Mouse (Mus musculus): ENCODE measurements around the gene C1qa.

Gene C1qa

DNA sequence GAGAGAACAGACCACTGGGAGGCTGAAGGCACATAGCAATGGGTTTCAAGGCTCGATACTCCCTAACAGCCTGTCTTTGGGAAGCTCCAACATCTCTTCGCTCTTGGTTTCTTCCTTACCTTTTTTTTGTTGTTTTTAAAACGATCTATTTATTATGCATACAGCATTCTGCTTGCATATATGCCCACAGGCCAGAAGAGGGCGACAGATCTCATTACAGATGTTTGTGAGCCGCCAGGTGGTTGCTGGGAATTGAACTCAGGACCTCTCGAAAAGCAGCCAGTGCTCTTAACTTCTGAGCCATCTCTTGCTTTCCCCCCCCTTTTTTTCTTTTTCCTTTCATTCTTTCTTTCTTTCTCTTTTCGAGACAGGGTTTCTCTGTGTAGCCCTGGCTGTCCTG is 551 bp upstream of the C1qa start:
- DNase-seq (ENCODE audit: low spot score) = no peak

DNA sequence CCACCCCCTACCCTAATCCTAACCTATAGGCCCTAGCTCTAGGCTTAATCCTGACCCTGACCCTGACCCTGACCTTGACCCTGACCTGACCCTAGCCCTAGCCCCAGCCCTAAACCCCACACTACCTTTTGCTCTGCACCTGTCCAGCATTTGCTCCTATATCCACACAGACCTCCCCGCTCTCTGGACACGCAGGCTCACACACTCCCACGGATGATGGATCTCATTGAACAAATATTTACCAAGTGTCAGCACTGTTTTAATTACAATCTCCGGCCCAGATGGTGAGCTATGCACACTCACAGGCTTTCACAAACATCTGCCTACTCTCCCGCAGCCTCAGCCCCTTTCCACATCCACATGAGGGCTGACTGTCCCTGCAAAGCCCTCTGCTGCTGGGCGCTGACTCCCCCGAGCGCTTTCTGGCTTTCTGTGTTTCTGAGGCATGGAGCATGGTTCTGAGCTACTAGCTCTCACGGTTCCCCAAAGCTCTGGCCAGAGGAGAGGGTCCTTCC is 462 bp downstream of the C1qa start:
- no peak for DNase-seq (ENCODE audit: low spot score)

DNA sequence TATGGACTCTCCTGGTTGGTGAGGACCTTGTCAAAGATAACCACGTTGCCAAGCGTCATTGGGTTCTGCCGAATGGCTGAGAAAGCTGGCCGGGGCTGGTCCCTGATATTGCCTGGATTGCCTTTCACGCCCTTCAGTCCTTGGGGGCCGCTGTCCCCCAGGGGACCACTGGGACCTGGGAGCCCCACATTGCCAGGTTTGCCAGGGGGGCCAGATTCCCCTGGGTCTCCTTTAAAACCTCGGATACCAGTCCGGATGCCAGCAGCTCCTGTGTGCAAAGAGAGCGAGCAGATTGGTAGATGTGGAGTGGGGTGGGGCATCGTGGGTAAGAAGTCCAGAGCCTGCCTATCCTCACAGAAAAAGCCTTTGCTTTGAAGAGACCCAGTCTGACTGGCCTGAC is 2.1 kb downstream of the C1qa start:
- no peak for DNase-seq (ENCODE audit: low spot score)

DNA sequence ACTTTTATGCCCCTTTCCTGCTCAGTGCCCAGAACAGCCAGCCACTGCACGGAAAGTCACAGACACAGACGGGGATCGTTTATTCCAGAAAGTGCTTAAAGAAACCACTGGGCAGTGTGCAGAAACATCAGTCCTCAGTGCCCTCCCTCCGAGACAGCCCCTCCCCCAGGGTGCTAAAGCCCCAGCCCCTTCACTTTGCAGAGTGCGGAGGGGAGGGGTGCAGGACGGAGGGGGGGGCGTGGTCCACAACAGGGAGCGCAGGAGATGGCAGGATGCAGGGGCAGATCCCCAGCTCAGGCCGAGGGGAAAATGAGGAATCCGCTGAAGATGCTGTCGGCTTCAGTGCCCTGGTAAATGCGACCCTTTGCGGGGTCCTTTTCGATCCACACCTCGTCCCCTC is 2.7 kb downstream of the C1qa start:
- DNase-seq (ENCODE audit: low spot score) = no peak

- DNase-seq (ENCODE audit: low spot score) = no peak
Observed at GRCm38 (mm10) chr4:136894821-136895220, 3.8 kb downstream of the C1qa start.

DNA sequence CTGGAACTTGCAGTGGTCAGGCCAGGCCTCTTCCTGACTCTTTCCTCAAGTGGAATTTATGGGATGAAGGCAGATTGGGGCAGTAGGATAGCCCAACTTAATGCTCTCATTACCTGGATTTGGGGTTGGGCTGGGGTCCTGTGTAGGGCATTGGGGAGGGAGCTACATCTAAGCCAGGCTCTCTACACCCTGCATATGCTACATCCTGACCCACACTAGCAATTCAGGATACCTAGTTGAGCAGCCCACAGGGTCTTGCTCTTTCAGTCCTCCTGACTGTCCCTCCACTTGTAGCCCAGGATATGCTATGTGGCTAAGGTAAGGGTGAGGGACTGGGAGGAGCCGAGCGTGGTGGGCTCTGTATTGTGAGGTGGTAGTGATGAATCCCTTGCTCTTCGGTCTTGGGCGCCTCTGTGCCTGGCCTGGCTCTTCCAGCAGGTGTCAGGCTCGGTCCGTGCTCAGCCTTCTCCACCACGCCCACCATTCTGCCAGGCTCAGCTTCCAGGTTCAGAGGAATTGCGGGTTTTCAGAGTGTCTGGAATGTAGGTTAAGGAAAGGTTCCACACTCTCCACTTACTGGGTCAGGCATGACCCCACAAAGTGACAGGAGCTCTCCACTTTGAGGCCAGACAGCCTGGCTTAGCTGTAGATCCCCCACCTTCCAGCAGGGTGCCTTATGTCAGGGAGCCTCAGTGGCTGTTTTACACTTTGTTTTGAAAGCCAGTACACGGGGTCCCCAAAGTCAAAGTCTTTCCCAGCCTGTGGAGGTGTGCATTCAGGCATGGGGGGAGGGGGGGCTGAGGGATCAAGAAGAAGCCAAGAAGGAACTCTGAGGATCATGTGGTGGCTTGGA is 4.7 kb downstream of the C1qa start:
- DNase-seq (ENCODE audit: low spot score) = no peak

DNA sequence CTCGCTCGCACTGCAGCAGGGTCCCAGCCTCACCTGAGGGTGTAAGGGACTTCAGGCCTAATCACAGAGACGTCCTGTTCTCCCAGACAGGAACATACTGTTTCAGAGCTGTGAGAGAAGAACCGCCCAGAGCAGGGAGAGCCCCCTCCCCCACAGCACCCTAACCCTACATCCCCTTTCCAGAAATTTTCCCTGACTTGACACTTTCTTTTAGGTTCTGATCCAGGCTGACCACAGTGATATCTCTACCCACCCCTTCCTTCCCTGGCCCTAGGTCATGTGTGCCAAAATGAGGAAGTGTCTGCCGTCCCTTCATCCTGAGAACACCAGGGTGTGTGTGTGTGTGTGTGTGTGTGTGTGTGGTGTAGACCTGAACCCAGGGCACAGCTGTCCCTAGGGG is 5.8 kb downstream of the C1qa start, which contains the start of gene C1qc:
Gene C1qc, minus strand, starts transcription at position 255 of the 400 bp plus-strand sequence.
- DNase-seq (ENCODE audit: low spot score) = no peak

DNA sequence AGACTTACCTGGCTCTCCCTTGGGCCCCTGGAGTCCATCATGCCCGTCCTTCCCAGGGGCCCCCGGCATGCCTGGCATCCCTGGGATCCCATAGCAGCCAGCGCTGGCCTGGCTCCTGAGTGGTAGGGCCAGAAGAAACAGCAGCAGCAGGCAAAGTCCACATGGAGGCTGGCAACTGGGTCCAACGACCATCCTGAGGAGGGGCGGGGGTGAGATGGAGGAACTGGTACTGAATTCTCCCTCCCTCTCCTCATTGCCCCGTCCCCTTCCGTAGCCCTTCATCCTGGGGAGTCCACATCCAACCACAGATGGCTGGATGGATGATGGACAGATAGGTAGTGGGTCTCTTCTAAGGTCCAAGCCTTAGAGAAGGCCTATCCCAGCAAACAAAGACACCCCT is 6.2 kb downstream of the C1qa start:
- DNase-seq (ENCODE audit: low spot score) = no peak

DNA sequence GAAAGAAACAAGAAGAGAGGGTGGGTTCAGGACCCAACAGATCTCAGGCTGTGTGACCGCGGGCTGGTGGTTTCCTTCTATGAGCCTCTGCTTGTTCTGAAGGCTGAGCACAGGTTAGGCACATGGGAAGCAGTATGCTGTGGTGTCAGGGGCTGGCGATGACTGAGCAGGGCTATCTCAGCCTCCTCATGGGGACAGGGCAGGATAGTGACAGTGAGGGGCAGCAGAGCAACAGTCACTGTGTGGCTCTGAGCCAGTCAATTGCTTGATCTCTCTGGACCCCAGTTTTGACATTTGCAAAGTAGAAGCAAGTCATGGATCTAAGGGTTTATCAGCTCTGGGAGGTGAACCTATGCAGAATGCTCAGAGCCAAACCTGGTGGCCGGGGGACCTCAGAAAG is 7.5 kb downstream of the C1qa start:
- no peak for DNase-seq (ENCODE audit: low spot score)

GRCm38 (mm10) chr4:136889981-136890380 is 8.6 kb downstream of the C1qa start:
- no peak for DNase-seq (ENCODE audit: low spot score)

GRCm38 (mm10) chr4:136887714-136888113 is 10.9 kb downstream of the C1qa start:
- no peak for DNase-seq (ENCODE audit: low spot score)

DNA sequence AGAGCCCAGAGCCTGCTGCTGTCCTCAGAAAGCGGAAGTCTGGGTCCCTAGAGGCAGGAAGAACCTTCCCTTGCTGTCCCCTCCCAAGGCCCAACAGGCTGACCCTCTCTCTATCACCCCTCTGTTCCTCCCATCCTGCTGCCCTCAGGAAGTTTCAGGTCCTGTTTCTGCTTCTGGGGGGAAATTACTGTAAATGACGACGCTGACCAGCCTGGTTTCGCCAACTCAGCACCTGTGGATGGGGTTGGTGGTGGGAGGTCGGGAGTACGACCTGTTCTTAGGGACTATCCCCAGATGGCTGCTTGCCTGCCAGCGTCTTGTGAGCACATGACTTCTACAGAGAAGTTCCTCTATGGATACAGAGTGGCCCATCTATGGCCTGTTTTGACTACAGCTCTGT is 12.5 kb downstream of the C1qa start, which contains the start of gene C1qb:
Gene C1qb, minus strand, starts transcription at position 87 of the 400 bp plus-strand sequence.
- DNase-seq (ENCODE audit: low spot score) = no peak

DNA sequence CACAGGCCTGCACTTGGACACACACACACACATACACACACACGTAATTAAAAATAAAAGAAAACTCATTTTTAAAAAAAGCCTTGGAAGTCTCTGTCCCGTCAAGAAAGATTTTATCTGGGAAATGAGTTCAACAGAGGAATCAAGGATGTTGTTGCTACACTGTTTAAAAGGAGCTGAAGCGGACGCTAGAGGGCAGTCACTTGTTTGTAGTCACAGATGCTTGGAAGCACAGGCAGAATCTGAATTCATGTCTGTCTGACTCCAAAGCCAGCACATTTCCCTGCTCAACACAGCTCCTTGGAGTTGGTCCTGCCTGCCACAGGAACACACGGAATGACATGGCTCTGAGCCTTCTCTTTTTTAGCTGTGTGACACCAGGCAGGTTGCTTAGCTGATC is 20.0 kb downstream of the C1qa start:
- no peak for DNase-seq (ENCODE audit: low spot score)

DNA sequence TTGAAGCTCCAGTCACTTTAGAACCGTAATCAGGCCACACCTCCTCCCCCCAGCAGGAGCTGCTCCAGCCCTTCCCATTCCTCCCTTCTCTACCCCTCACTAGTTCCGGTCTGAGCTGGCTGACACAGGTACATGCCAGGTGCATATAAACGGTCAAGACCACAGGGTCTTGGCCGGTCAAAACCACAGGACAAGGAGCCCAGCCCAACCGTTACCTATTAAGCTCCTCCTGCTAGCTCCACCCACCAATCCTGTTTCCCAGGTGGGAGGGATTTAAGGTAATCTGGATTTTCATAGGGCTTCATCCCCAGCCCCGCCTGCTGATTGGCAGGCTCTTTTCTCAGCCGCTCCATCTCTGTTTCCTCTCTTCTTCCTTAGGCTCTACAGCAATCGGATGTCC is 20.4 kb downstream of the C1qa start:
- DNase-seq (ENCODE audit: low spot score) = no peak

DNA sequence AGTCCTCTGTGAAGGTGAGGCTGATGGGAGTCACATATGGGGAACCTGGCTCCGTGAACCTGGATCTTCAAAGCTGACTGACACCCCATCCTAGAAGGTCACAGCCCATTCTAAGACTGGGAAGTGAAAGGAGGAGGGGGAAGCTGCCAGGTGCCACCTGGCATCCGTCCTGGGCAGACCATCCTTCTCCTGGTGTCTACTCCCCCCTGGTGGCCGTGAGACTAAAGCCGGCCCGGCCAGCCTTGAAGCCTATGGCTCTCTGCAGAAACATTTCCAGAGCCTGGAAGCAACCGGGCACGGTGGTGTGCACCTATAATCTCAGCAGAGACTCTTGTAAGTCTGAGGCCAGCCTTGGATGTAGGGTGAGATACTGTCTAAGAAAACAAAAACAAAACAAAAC is 21.6 kb downstream of the C1qa start:
- no peak for DNase-seq (ENCODE audit: low spot score)

DNA sequence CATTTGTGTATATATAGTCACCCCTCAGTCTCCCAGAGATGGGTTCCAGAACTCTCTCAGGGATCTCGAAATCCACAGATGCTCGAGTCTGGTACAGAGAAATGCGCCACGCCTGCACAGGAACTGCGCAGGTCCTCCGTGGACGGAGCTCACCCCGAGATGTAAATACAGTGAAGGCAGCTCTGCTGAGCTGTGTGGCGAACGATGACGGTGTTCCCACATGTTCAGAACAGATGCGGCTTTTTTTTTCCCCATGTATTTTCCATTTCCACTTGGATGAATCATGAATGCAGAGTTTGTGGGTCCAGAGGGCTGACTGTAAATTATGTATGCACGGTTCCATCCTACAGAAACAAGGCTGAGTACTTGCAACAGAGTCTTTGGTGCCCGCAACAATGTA is 23.6 kb downstream of the C1qa start:
- no peak for DNase-seq (ENCODE audit: low spot score)

- DNase-seq (ENCODE audit: low spot score) = no peak
Observed at GRCm38 (mm10) chr4:136868371-136868770, 30.2 kb downstream of the C1qa start.

GRCm38 (mm10) chr4:136867690-136868345 is 30.8 kb downstream of the C1qa start:
- DNase-seq (ENCODE audit: low spot score) = no peak

- no peak for DNase-seq (ENCODE audit: low spot score)
Observed at GRCm38 (mm10) chr4:136865531-136865930, 33.1 kb downstream of the C1qa start.

DNA sequence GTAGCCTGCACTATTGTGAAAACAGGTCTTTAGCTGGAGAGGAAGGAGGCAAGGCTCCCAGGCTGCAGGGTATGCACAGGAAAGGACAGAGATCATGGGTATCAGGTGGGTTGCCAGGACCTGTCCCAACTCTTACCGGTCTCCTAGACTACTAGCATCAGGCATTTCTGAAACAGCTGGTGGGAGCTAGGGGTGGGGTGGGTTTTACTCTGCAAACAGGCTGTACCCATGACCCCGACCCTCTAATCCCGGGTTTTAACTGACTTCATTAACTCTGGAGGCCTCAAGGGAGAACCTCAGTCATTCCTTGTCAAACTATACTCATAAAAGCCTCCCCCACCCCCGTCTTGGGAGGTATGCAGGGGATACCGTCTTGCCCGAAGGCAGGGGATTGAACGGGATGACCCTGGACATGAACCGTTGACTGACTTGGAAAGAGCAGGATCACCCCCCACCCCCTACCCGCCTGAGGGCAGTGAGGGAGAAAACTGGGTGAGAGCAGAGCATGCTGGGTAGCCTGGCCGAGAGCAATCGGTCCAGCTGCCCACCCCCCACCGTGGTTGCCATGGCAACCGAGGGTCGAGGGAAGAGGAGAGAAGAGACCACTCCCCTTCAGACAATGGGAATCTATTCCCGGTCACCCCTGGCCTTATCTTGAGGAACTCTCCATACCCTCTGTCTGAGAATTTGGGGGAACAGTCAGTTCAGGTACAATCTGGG is 33.7 kb downstream of the C1qa start:
- DNase-seq (ENCODE audit: low spot score) = no peak

- no peak for DNase-seq (ENCODE audit: low spot score)
Observed at GRCm38 (mm10) chr4:136863517-136863916, 35.1 kb downstream of the C1qa start.

GRCm38 (mm10) chr4:136862411-136862810 is 36.2 kb downstream of the C1qa start:
- no peak for DNase-seq (ENCODE audit: low spot score)

DNA sequence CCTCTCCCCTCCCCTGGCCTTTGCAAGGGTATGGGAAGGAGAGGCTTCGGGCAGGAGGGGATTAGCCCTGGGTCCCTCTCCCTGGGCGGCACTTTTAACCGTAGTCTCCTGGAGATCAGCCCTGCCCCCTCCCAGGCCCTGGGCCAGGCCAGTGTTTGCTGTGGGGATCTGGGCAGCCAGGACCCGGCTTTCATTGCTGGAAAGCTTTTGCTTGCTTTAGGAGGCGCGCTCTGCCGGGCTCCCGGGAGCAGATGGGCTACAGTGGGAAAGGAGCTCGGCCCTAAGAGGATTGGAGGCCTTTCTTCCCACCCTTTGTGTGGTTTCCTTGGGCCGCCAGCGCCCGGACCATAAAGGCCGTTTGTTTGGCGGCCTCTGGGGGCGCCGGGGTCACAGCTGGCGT is 36.8 kb downstream of the C1qa start:
- DNase-seq (ENCODE audit: low spot score) = no peak
